Mouse (Mus musculus) midbrain, postnatal 0 days (tissue): ENCODE results near the gene Pheta2. TPM values are rescaled to one million over a fixed set of nuclear protein-coding genes. Genes with fewer than 3 reads are reported as not detected.
A peak's percentile ranks its signal among the peaks of the same experiment; 100 is the strongest.
"Not testable (repeated sequence)": the region's sequence is repeated elsewhere in the genome, so short reads cannot be mapped to it uniquely, and the experiment has no call there.

Experiments used
- ATAC-seq: fragments of 200-750 bp; cut with Nextera tagmentation; 2 replicates; pipeline ENCODE4 v1.8.0; 2017; ENCODE audit warnings: moderate number of reproducible peaks, mild to moderate bottlenecking, moderate TSS enrichment, moderate library complexity; ENCODE audit not compliant: low FRiP score
- DNase-seq: peaks from one replicate; pipeline ENCODE4 v3.0.0-alpha.2; 2015; ENCODE audit warnings: low spot score
- H3K27ac ChIP-seq: fragments of 300-500 bp; sonication (generic); 2 replicates; pipeline ENCODE4 v1.5.1; 2014; ENCODE audit warnings: low read depth, mild to moderate bottlenecking, low read length, mixed read lengths
- H3K27me3 ChIP-seq: fragments of 300-500 bp; sonication (generic); 2 replicates; pipeline ENCODE4 v1.6.1; 2014; ENCODE audit warnings: low read length, control low read depth, mixed read lengths; ENCODE audit not compliant: insufficient read depth
- H3K36me3 ChIP-seq: fragments of 300-500 bp; sonication (generic); 2 replicates; pipeline ENCODE4 v1.6.1; 2014; ENCODE audit warnings: low read length, control low read depth, mixed read lengths; ENCODE audit not compliant: insufficient read depth
- H3K4me1 ChIP-seq: fragments of 300-500 bp; sonication (generic); 2 replicates; pipeline ENCODE4 v1.6.1; 2014; ENCODE audit warnings: mild to moderate bottlenecking, control low read depth, antibody characterized with exemption, low read length, mixed read lengths; ENCODE audit not compliant: insufficient read depth
- H3K4me2 ChIP-seq: fragments of 300-500 bp; sonication (generic); 2 replicates; pipeline ENCODE4 v1.6.1; 2014; ENCODE audit warnings: low read depth, mild to moderate bottlenecking, low read length, mixed read lengths; ENCODE audit not compliant: poor library complexity, severe bottlenecking
- H3K4me3 ChIP-seq: fragments of 300-500 bp; sonication (generic); 2 replicates; pipeline ENCODE4 v1.5.1; 2014; ENCODE audit warnings: low read depth, mild to moderate bottlenecking, low read length, moderate library complexity
- H3K9ac ChIP-seq: fragments of 300-500 bp; sonication (generic); replicated peaks from 2 replicates; pipeline ENCODE4 v1.6.1; 2014; ENCODE audit warnings: mild to moderate bottlenecking, low read length, moderate library complexity, mixed read lengths; ENCODE audit not compliant: poor library complexity, severe bottlenecking
- H3K9me3 ChIP-seq: fragments of 300-500 bp; sonication (generic); 2 replicates; pipeline ENCODE4 v1.6.1; 2016; ENCODE audit warnings: low read length, control low read depth
- CTCF ChIP-seq: IDR thresholded peaks from 2 replicates; pipeline ENCODE4 v1.5.1; 2016; ENCODE audit warnings: antibody characterized with exemption, mild to moderate bottlenecking
- WGBS: fragments of 180-500 bp; shearing (Covaris S2); extraction: QIAGEN DNeasy Blood & Tissue Kit; methylation state at CpG from one replicate; pipeline ENCODE4 v1.1.7; 2014; 5-methylcytosine and 5-hydroxymethylcytosine counted together
- microRNA-seq: library from miRNA; unstranded; fragments of <30 nt; microRNA quantifications from one replicate; pipeline ENCODE4, GENCODE M21; 2016; ENCODE audit warnings: borderline number of aligned reads
- polyA plus RNA-seq: library from polyadenylated mRNA; unstranded; fragments of >200 nt; fragmentation: Nextera tagmentation; extraction: Ambion mirVana; gene quantifications from 2 replicates; pipeline ENCODE4 v1.2.1, GENCODE M21; 2015
- total RNA-seq: library from RNA; depleted of rRNA; stranded (reverse); fragments of >200 nt; gene quantifications from 2 replicates; pipeline ENCODE4 v1.2.3, GENCODE M21; 2014; rRNA removed

The Pheta2 gene
- total and polyA plus RNA-seq, 2 experiments from 2014 or later = 0.88 to 1.5 TPM

GRCm38 (mm10) chr15:82380714-82381062 is 41.9 kb downstream of the Pheta2 start:
- Histone ChIP-seq H3K4me2 (peak overlapping the region; percentile 52), H3K9me3 (no peaks in the 10 kb centered on the region), H3K9ac (0 out of 2 replicates have a peak overlapping the region, but pooled peaks have one; percentile 36), H3K4me1 (no peaks in the 10 kb centered on the region), H3K27me3 (no peaks in the 10 kb centered on the region), H3K27ac (no peak overlapping the region), H3K4me3 (peak overlapping the region; percentile 26), H3K36me3 (no peaks in the 10 kb centered on the region)
- DNase-seq (no peak), ATAC-seq (no peak)
- WGBS = 27% methylated on average over 7 of the region's 7 CpGs
- TF ChIP-seq CTCF = no peak

- no peak overlapping the region for H3K4me2 ChIP-seq
- no peaks in the 10 kb centered on the region for H3K27me3 ChIP-seq
- H3K27ac ChIP-seq = no peak overlapping the region
- 90% methylated on average over 2 of the region's 2 CpGs for WGBS
- no peaks in the 10 kb centered on the region for H3K4me1 ChIP-seq
- no peak overlapping the region for H3K9ac ChIP-seq
- H3K9me3 ChIP-seq = no peaks in the 10 kb centered on the region
- no peaks in the 10 kb centered on the region for H3K36me3 ChIP-seq
- no peak overlapping the region for H3K4me3 ChIP-seq
- TF ChIP-seq CTCF = no peak
- no peak for DNase-seq
- no peak for ATAC-seq
Measured at GRCm38 (mm10) chr15:82382441-82382840, 43.7 kb downstream of the Pheta2 start.

- Histone ChIP-seq H3K9ac (no peak overlapping the region), H3K9me3 (no peaks in the 10 kb centered on the region), H3K27me3 (no peaks in the 10 kb centered on the region), H3K4me3 (no peak overlapping the region), H3K4me2 (no peak overlapping the region), H3K36me3 (no peaks in the 10 kb centered on the region), H3K27ac (no peak overlapping the region), H3K4me1 (no peaks in the 10 kb centered on the region)
- no peak for ATAC-seq
- DNase-seq = no peak
- WGBS = 97% methylated on average over 2 of the region's 2 CpGs
- no peak for TF ChIP-seq CTCF
Measured at GRCm38 (mm10) chr15:82385729-82386128, 47.0 kb downstream of the Pheta2 start.

GRCm38 (mm10) chr15:82389916-82390315 is 51.2 kb downstream of the Pheta2 start:
- not testable (repeated sequence) for H3K27ac ChIP-seq, H3K4me2 ChIP-seq, H3K27me3 ChIP-seq, H3K9ac ChIP-seq, H3K4me1 ChIP-seq, H3K9me3 ChIP-seq, H3K36me3 ChIP-seq, ATAC-seq, H3K4me3 ChIP-seq, DNase-seq
- WGBS = 92% methylated on average over 10 of the region's 10 CpGs

GRCm38 (mm10) chr15:82393922-82394321 is 55.2 kb downstream of the Pheta2 start, which contains the start of gene Cyp2d11:
Cyp2d11 (minus strand) TSS chr15:82394022.
- not testable (repeated sequence) for H3K4me2 ChIP-seq, H3K4me3 ChIP-seq, ATAC-seq, H3K36me3 ChIP-seq, H3K9me3 ChIP-seq, H3K9ac ChIP-seq, DNase-seq, H3K27ac ChIP-seq, H3K27me3 ChIP-seq, H3K4me1 ChIP-seq
- 81% methylated on average over 2 of the region's 2 CpGs for WGBS

Small RNA genes within 50 kb of the gene (microRNA-seq; reads per million reads assigned to microRNA genes)
- gene Mir7684 = not detected

Other genes with a start within 250 kb of the Pheta2 start
- 8.4 and 8.7 TPM in 2 replicates for gene Ccdc134, start 211.0 kb upstream of the Pheta2 start, total RNA-seq
- 6.9 and 7.7 TPM in 2 replicates for gene Ccdc134, start 211.0 kb upstream of the Pheta2 start, polyA plus RNA-seq
- 204 and 245 TPM in 2 replicates for gene Srebf2, start 191.8 kb upstream of the Pheta2 start, total RNA-seq
- gene Srebf2, start 191.8 kb upstream of the Pheta2 start, polyA plus RNA-seq = 141 and 150 TPM in 2 replicates
- 6.5 and 7.6 TPM in 2 replicates for gene Shisa8, start 126.1 kb upstream of the Pheta2 start, total RNA-seq
- 1.6 and 2.2 TPM in 2 replicates for gene Shisa8, start 126.1 kb upstream of the Pheta2 start, polyA plus RNA-seq
- gene Tnfrsf13c, start 114.6 kb upstream of the Pheta2 start, total RNA-seq = 0.94 and 2.1 TPM in 2 replicates
- 0.18 and 0.27 TPM in 2 replicates for gene Tnfrsf13c, start 114.6 kb upstream of the Pheta2 start, polyA plus RNA-seq
- gene Cenpm, start 94.2 kb upstream of the Pheta2 start, total RNA-seq = 5.2 and 17.9 TPM in 2 replicates
- gene Cenpm, start 94.2 kb upstream of the Pheta2 start, polyA plus RNA-seq = 10.2 TPM in 2 replicates
- 139 and 156 TPM in 2 replicates for gene 1500009C09Rik, start 86.5 kb upstream of the Pheta2 start, total RNA-seq
- gene 1500009C09Rik, start 86.5 kb upstream of the Pheta2 start, polyA plus RNA-seq = 15.4 and 17.9 TPM in 2 replicates
- 480 and 506 TPM in 2 replicates for gene Sept3, start 64.0 kb upstream of the Pheta2 start, total RNA-seq
- gene Sept3, start 64.0 kb upstream of the Pheta2 start, polyA plus RNA-seq = 369 and 404 TPM in 2 replicates
- 0.60 and 0.99 TPM in 2 replicates for gene Wbp2nl, start 40.0 kb upstream of the Pheta2 start, total RNA-seq
- gene Wbp2nl, start 40.0 kb upstream of the Pheta2 start, polyA plus RNA-seq = 0.11 and 0.23 TPM in 2 replicates
- gene Naga, start within 50 bp of the Pheta2 start, total RNA-seq = 36.6 and 38.0 TPM in 2 replicates
- gene Naga, start within 50 bp of the Pheta2 start, polyA plus RNA-seq = 25.0 and 30.8 TPM in 2 replicates
- 186 and 226 TPM in 2 replicates for gene Smdt1, start within 50 bp of the Pheta2 start, total RNA-seq
- gene Smdt1, start within 50 bp of the Pheta2 start, polyA plus RNA-seq = 352 and 383 TPM in 2 replicates
- 241 and 287 TPM in 2 replicates for gene Ndufa6, start 15.4 kb downstream of the Pheta2 start, total RNA-seq
- 481 and 482 TPM in 2 replicates for gene Ndufa6, start 15.4 kb downstream of the Pheta2 start, polyA plus RNA-seq
- gene Cyp2d22, start 41.3 kb downstream of the Pheta2 start, total RNA-seq = 1.6 and 2.4 TPM in 2 replicates
- 1.7 and 2.2 TPM in 2 replicates for gene Cyp2d22, start 41.3 kb downstream of the Pheta2 start, polyA plus RNA-seq
- not detected in 2 replicates for gene Cyp2d11, start 55.1 kb downstream of the Pheta2 start, total RNA-seq
- gene Cyp2d11, start 55.1 kb downstream of the Pheta2 start, polyA plus RNA-seq = not detected in 2 replicates
- gene Cyp2d10, start 68.3 kb downstream of the Pheta2 start, total RNA-seq = not detected in 2 replicates
- not detected in 2 replicates for gene Cyp2d10, start 68.3 kb downstream of the Pheta2 start, polyA plus RNA-seq
- gene Cyp2d9, start 94.5 kb downstream of the Pheta2 start, total RNA-seq = not detected in 2 replicates
- not detected in 2 replicates for gene Cyp2d9, start 94.5 kb downstream of the Pheta2 start, polyA plus RNA-seq
- gene Cyp2d12, start 216.1 kb downstream of the Pheta2 start, total RNA-seq = not detected in 2 replicates
- not detected in 2 replicates for gene Cyp2d12, start 216.1 kb downstream of the Pheta2 start, polyA plus RNA-seq